In genomic region chr1:155448932-155449331, GRCm38 (mm10) we compare ENCODE assay signal across 18 mouse cellular contexts. TPM values are rescaled to one million over a fixed set of nuclear protein-coding genes. Genes with fewer than 3 reads are reported as not detected.
DNase-seq lines count a peak whose midpoint lies in the region; TF ChIP-seq lines count a peak whose summit lies in the region.
"Had no signal": no experiment of that assay in that cellular context is flagged by ENCODE, and none has a peak within 500 bp of the region (broad histone marks: within the 10 kb centered on the region; RNA-seq: fewer than 3 reads in every experiment).

No protein-coding gene starts in this region.

- peak overlapping the region; percentile 79 for H3K27ac ChIP-seq in layer of hippocampus, adult 2 months
- H3K27ac ChIP-seq: embryonic facial prominence, embryonic 12.5 days; left cerebral cortex, adult 2 months; limb, embryonic 12.5 days; liver, embryonic 14.5 days had no signal

- H3K4me3 ChIP-seq in layer of hippocampus, adult 2 months, result no peak overlapping the region
- H3K4me3 ChIP-seq: embryonic facial prominence, embryonic 12.5 days; heart, embryonic 12.5 days; left cerebral cortex, adult 2 months; limb, embryonic 12.5 days had no signal

- TF ChIP-seq CTCF in layer of hippocampus, adult 2 months (conservative IDR thresholded peaks at IDR 0.05), result no peak

- DNase-seq in cerebellum, postnatal 14 days, result peak; percentile 45 to 49
- no peak for DNase-seq in cerebellum, adult 8-10 months
- DNase-seq in layer of hippocampus, adult 2 months (ENCODE audit: low spot score in 2 of 2), result peak in 1 of 2 experiments; percentile 14
- DNase-seq in layer of hippocampus, postnatal 25 days (ENCODE audit: extremely low spot score in 1 of 2, low spot score in 1 of 2), result no peak
- peak; percentile 11 for DNase-seq in retina, postnatal 1 day
- DNase-seq in retina, embryonic 14.5 days (ENCODE audit: low spot score), result no peak
- DNase-seq in lung, postnatal 14 days, result peak; percentile 28
- DNase-seq in heart, adult 11 months, result no peak
- DNase-seq: adrenal gland, adult 2 months; cerebellum, adult 11 months; kidney, adult 8-10 months; kidney, postnatal 36 days; thymus, adult 2 months had no signal

RNA-seq across cellular contexts. Expression of gene Xpr1, which starts 31.7 kb away (rescaled TPM):
- 10 to 100 TPM; 91.0 to 94.0 TPM for total RNA-seq in layer of hippocampus, adult 2 months (2021)
- 10 to 100 TPM; 82.5 to 91.5 TPM for total RNA-seq in layer of hippocampus, postnatal 25 days (2021)

Comparison
In these comparisons a context has a peak if more than half of its experiments do, and no peak if none do; other contexts are left out.
1. DNase-seq: peak in cerebellum, postnatal 14 days (2 of 2), retina, postnatal 1 day (single experiment) and lung, postnatal 14 days (single experiment); none in cerebellum, adult 8-10 months (single experiment), layer of hippocampus, postnatal 25 days (0 of 2), retina, embryonic 14.5 days (single experiment) and heart, adult 11 months (single experiment).